Mouse (Mus musculus) brain, adult 2 months (tissue): ENCODE results near the gene Rab4b.

Experiments
- DNase-seq: peaks from one replicate; pipeline ENCODE4 v3.0.0; 2011; ENCODE audit warnings: low read depth, low spot score

Rab4b gene

GRCm38 (mm10) chr7:27184964-27185363, 6.3 kb upstream of the Rab4b start:
- DNase-seq, result peak; percentile 34

- DNase-seq, result no peak
Observed at GRCm38 (mm10) chr7:27182498-27182897, 3.8 kb upstream of the Rab4b start.

- DNase-seq, result no peak
Observed at GRCm38 (mm10) chr7:27180837-27181695, 2.4 kb upstream of the Rab4b start, which contains the start of the genes Gm21983 and Mia. Gm21983 (minus strand) TSS chr7:27181086. Mia (minus strand) TSS chr7:27181157.

- DNase-seq, result no peak
Observed at GRCm38 (mm10) chr7:27180036-27180435, 1.3 kb upstream of the Rab4b start.

- DNase-seq, result peak; percentile 34
Observed at GRCm38 (mm10) chr7:27179217-27179918, 672 bp upstream of the Rab4b start.

- no peak for DNase-seq
Observed at GRCm38 (mm10) chr7:27177942-27178323, 763 bp downstream of the Rab4b start.

- DNase-seq, result no peak
Observed at GRCm38 (mm10) chr7:27174896-27175295, 3.8 kb downstream of the Rab4b start.

- no peak for DNase-seq
Observed at GRCm38 (mm10) chr7:27174496-27174895, 4.2 kb downstream of the Rab4b start.

GRCm38 (mm10) chr7:27170981-27171380, 7.7 kb downstream of the Rab4b start:
- no peak for DNase-seq

- no peak for DNase-seq
Observed at GRCm38 (mm10) chr7:27168371-27168770, 10.3 kb downstream of the Rab4b start.

GRCm38 (mm10) chr7:27167475-27168094, 11.1 kb downstream of the Rab4b start:
- no peak for DNase-seq

GRCm38 (mm10) chr7:27166614-27167474, 11.9 kb downstream of the Rab4b start, which contains the start of gene Egln2:
Egln2 (minus strand) TSS chr7:27166802.
- DNase-seq, result peak; percentile 98

GRCm38 (mm10) chr7:27166229-27166613, 12.5 kb downstream of the Rab4b start:
- peak; percentile 84 for DNase-seq

GRCm38 (mm10) chr7:27165696-27166095, 13.0 kb downstream of the Rab4b start:
- no peak for DNase-seq

- DNase-seq, result peak; percentile 69
Observed at GRCm38 (mm10) chr7:27165007-27165655, 13.6 kb downstream of the Rab4b start.

- DNase-seq, result peak; percentile 69
Observed at GRCm38 (mm10) chr7:27164112-27164947, 14.4 kb downstream of the Rab4b start.

GRCm38 (mm10) chr7:27163450-27163805, 15.3 kb downstream of the Rab4b start:
- no peak for DNase-seq

GRCm38 (mm10) chr7:27162780-27163449, 15.8 kb downstream of the Rab4b start:
- DNase-seq, result no peak

GRCm38 (mm10) chr7:27161744-27162143, 17.0 kb downstream of the Rab4b start:
- DNase-seq, result peak; percentile 45
